ENCODE assay signal across 8 mouse cellular contexts in the genomic region with DNA sequence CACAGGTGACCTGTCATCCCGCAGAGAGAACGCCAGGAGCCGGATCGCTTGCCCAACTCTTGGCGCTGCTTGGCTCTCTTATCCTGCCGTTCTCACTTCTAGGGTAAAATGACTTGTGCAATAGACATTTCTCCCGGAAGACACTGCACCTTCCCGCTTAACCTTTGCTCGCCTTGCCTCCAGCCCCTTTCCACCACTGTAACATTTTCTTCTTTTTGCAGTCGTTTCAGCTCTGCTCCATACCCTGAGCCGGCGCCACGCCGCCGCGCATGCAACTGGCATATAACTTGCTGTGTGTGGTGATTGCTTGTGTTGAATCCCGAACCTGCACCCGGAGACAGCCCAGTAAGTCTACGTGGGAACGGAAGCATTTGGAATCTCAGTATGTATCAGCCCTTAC. TPM values are rescaled to one million over a fixed set of nuclear protein-coding genes. Genes with fewer than 3 reads are reported as not detected.
A peak's percentile ranks its signal among the peaks of the same experiment; 100 is the strongest.
DNase-seq lines count a peak whose midpoint lies in the region; ATAC-seq and TF ChIP-seq lines count a peak whose summit lies in the region.

No protein-coding gene starts in this region.

- WGBS in heart, embryonic 12.5 days, result 0% methylated on average over 20 of the region's 20 CpGs
- WGBS in embryonic facial prominence, embryonic 14.5 days, result under 1% methylated on average over 19 of the region's 20 CpGs
- 1% methylated on average over 20 of the region's 20 CpGs for WGBS in intestine, embryonic 15.5 days
- 1% methylated on average over 20 of the region's 20 CpGs for WGBS in midbrain, embryonic 11.5 days

- DNase-seq in heart, adult 18-20 months, result no peak
- DNase-seq in embryonic facial prominence, embryonic 14.5 days (ENCODE audit: low spot score), result peak; percentile 12
- no peak for DNase-seq in midbrain, embryonic 11.5 days (ENCODE audit: low spot score, missing footprints)
- DNase-seq in spleen, postnatal 4 days (ENCODE audit: low spot score in 2 of 2), result no peak
- no peak for DNase-seq in layer of hippocampus, adult 8-10 months (ENCODE audit: low spot score in 2 of 2)

- peaks cover 4% of the 10 kb centered on the region; the same call in 1 of the 2 replicates for H3K36me3 ChIP-seq in heart, embryonic 12.5 days
- H3K36me3 ChIP-seq in ES-Bruce4 (ENCODE audit: control insufficient read depth, insufficient read depth, low read length, poor library complexity, severe bottlenecking), result no peaks in the 10 kb centered on the region
- H3K36me3 ChIP-seq in embryonic facial prominence, embryonic 14.5 days (ENCODE audit: control insufficient read depth, insufficient read depth, low read length), result peaks cover 4% of the 10 kb centered on the region; the same call in 1 of the 2 replicates
- 0 out of 2 replicates have a peak, but pooled peaks cover 2% of the 10 kb centered on the region for H3K36me3 ChIP-seq in intestine, embryonic 15.5 days
- H3K36me3 ChIP-seq in midbrain, embryonic 11.5 days (ENCODE audit: control insufficient read depth, insufficient read depth, low read length), result no peaks in the 10 kb centered on the region

- ATAC-seq in heart, embryonic 12.5 days (ENCODE audit: insufficient number of reproducible peaks, low FRiP score), result peak; percentile 30; the same call in 1 of the 2 replicates
- ATAC-seq in embryonic facial prominence, embryonic 14.5 days (ENCODE audit: low read depth), result peak; percentile 14
- ATAC-seq in intestine, embryonic 15.5 days, result peak; percentile 70
- ATAC-seq in midbrain, embryonic 11.5 days (ENCODE audit: low FRiP score), result peak; percentile 43

- no peaks in the 10 kb centered on the region for H3K9me3 ChIP-seq in heart, embryonic 12.5 days (replicated peaks)
- no peaks in the 10 kb centered on the region for H3K9me3 ChIP-seq in ES-Bruce4 (replicated peaks; ENCODE audit: control insufficient read depth, insufficient read depth, low read length, poor library complexity, severe bottlenecking)
- H3K9me3 ChIP-seq in embryonic facial prominence, embryonic 14.5 days (ENCODE audit: control insufficient read depth, low read length), result no peaks in the 10 kb centered on the region
- H3K9me3 ChIP-seq in intestine, embryonic 15.5 days, result no peaks in the 10 kb centered on the region
- H3K9me3 ChIP-seq in midbrain, embryonic 11.5 days (ENCODE audit: control insufficient read depth, low read length), result no peaks in the 10 kb centered on the region

- H3K27me3 ChIP-seq in heart, embryonic 12.5 days (replicated peaks), result no peaks in the 10 kb centered on the region
- H3K27me3 ChIP-seq in ES-Bruce4 (ENCODE audit: control insufficient read depth, insufficient read depth, low read length, poor library complexity, severe bottlenecking), result no peaks in the 10 kb centered on the region
- no peaks in the 10 kb centered on the region for H3K27me3 ChIP-seq in embryonic facial prominence, embryonic 14.5 days (replicated peaks; ENCODE audit: control insufficient read depth, insufficient read depth, low read length)
- H3K27me3 ChIP-seq in intestine, embryonic 15.5 days (replicated peaks), result no peaks in the 10 kb centered on the region
- no peaks in the 10 kb centered on the region for H3K27me3 ChIP-seq in midbrain, embryonic 11.5 days (ENCODE audit: control insufficient read depth, insufficient read depth, low read length)

- H3K4me1 ChIP-seq in heart, embryonic 12.5 days (replicated peaks), result peaks cover 9% of the 10 kb centered on the region; the same call in 1 of the 2 replicates
- peaks cover 2% of the 10 kb centered on the region for H3K4me1 ChIP-seq in ES-Bruce4 (ENCODE audit: control insufficient read depth, insufficient read depth, low read length)
- H3K4me1 ChIP-seq in embryonic facial prominence, embryonic 14.5 days (ENCODE audit: control insufficient read depth, insufficient read depth, low read length), result no peaks in the 10 kb centered on the region
- H3K4me1 ChIP-seq in intestine, embryonic 15.5 days (replicated peaks), result no peaks in the 10 kb centered on the region
- H3K4me1 ChIP-seq in midbrain, embryonic 11.5 days (ENCODE audit: control insufficient read depth, insufficient read depth, low read length), result no peaks in the 10 kb centered on the region

- peak overlapping the region; percentile 99 for H3K4me2 ChIP-seq in heart, embryonic 12.5 days
- peak overlapping the region; percentile 73 for H3K4me2 ChIP-seq in embryonic facial prominence, embryonic 14.5 days (ENCODE audit: low read depth, low read length)
- peak overlapping the region; percentile 83 for H3K4me2 ChIP-seq in intestine, embryonic 15.5 days (replicated peaks)
- H3K4me2 ChIP-seq in midbrain, embryonic 11.5 days, result peak overlapping the region; percentile 96

- H3K4me3 ChIP-seq in heart, embryonic 12.5 days, result peak overlapping the region; percentile 95
- H3K4me3 ChIP-seq in ES-Bruce4 (ENCODE audit: low read depth, low read length), result peak overlapping the region; percentile 87
- H3K4me3 ChIP-seq in embryonic facial prominence, embryonic 14.5 days (ENCODE audit: low read depth, low read length), result peak overlapping the region; percentile 93
- H3K4me3 ChIP-seq in intestine, embryonic 15.5 days (replicated peaks), result peak overlapping the region; percentile 91
- peak overlapping the region; percentile 85 for H3K4me3 ChIP-seq in midbrain, embryonic 11.5 days (ENCODE audit: low read depth, low read length)

- peak overlapping the region; percentile 59 for H3K27ac ChIP-seq in heart, embryonic 12.5 days (ENCODE audit: poor library complexity, severe bottlenecking)
- no peak overlapping the region for H3K27ac ChIP-seq in ES-Bruce4 (ENCODE audit: insufficient read depth, low read length)
- H3K27ac ChIP-seq in embryonic facial prominence, embryonic 14.5 days (replicated peaks; ENCODE audit: low read depth, low read length), result no peak overlapping the region
- H3K27ac ChIP-seq in intestine, embryonic 15.5 days, result peak overlapping the region; percentile 62
- H3K27ac ChIP-seq in midbrain, embryonic 11.5 days (ENCODE audit: low read depth, low read length), result no peak overlapping the region

- TF ChIP-seq EP300 in ES-Bruce4 (IDR thresholded peaks at IDR 0.05; ENCODE audit: insufficient read depth, low read depth, low read length), result no peak

- no peak for TF ChIP-seq CTCF in ES-Bruce4 (IDR thresholded peaks at IDR 0.05; ENCODE audit: low read depth, low read length)

- H3K9ac ChIP-seq in heart, embryonic 12.5 days, result peak overlapping the region; percentile 87
- peak overlapping the region; percentile 54 for H3K9ac ChIP-seq in ES-Bruce4 (ENCODE audit: low read depth, poor library complexity, severe bottlenecking)
- peak overlapping the region; percentile 78 for H3K9ac ChIP-seq in embryonic facial prominence, embryonic 14.5 days (ENCODE audit: low read depth, low read length)
- peak overlapping the region; percentile 66 for H3K9ac ChIP-seq in intestine, embryonic 15.5 days
- H3K9ac ChIP-seq in midbrain, embryonic 11.5 days (ENCODE audit: low read length), result peak overlapping the region; percentile 71

- no peak for TF ChIP-seq POLR2A in ES-Bruce4 (IDR thresholded peaks at IDR 0.05; ENCODE audit: insufficient read depth, low read length)

RNA-seq across cellular contexts. Expression of a gene that starts 0.5 kb away (rescaled TPM):
- polyA plus RNA-seq in heart, embryonic 12.5 days (2016; fragmentation: Nextera tagmentation; extraction: Ambion mirVana), result 28.9 and 31.4 TPM in 2 replicates
- total RNA-seq in heart, adult 18-20 months (2021), result 10 to 100 TPM; 31.9 to 39.9 TPM
- 7.5 and 10.1 TPM in 2 replicates for polyA plus RNA-seq in ES-Bruce4 (2011; ENCODE audit: insufficient read depth, insufficient read length, low read depth, missing spikeins)
- 21.2 and 24.6 TPM in 2 replicates for polyA plus RNA-seq in embryonic facial prominence, embryonic 14.5 days (2014; fragmentation: Nextera tagmentation; extraction: Ambion mirVana)
- 28.3 and 29.2 TPM in 2 replicates for polyA plus RNA-seq in intestine, embryonic 15.5 days (2015; fragmentation: Nextera tagmentation; extraction: Ambion mirVana)
- 15.0 and 16.3 TPM in 2 replicates for polyA plus RNA-seq in midbrain, embryonic 11.5 days (2014; fragmentation: Nextera tagmentation; extraction: Ambion mirVana)
- total RNA-seq in layer of hippocampus, adult 8-10 months (2022), result 10 to 100 TPM; 22.8 to 33.8 (median 28.1) TPM

Comparison
In these comparisons a context has a peak if more than half of its experiments do, and no peak if none do; other contexts are left out.
1. ATAC-seq: peak in every context shown above with its lines; median percentile 70 in intestine, embryonic 15.5 days; 43 in midbrain, embryonic 11.5 days; 30 in heart, embryonic 12.5 days; 14 in embryonic facial prominence, embryonic 14.5 days.
2. H3K27ac ChIP-seq: peak in heart, embryonic 12.5 days (single experiment) and intestine, embryonic 15.5 days (single experiment); none in ES-Bruce4 (single experiment), embryonic facial prominence, embryonic 14.5 days (single experiment) and midbrain, embryonic 11.5 days (single experiment).
3. Peak in every context shown above with its lines, with median percentiles within 50 percentile points of each other: H3K4me2 ChIP-seq, H3K4me3 ChIP-seq and H3K9ac ChIP-seq.